Mouse (Mus musculus) ES-E14 (cell line): ENCODE results near the gene Hormad2. TPM values are rescaled to one million over a fixed set of nuclear protein-coding genes. Genes with fewer than 3 reads are reported as not detected.

Experiments used
- DNase-seq: peaks from one replicate; pipeline ENCODE4 v3.0.0-alpha.2; 2013; ENCODE audit warnings: low read depth, low spot score
- H3K27ac ChIP-seq: 2 replicates; pipeline ENCODE4 v1.5.1; 2012; ENCODE audit warnings: low read depth, mild to moderate bottlenecking, low read length, moderate library complexity, mixed read lengths; ENCODE audit not compliant: poor library complexity, insufficient read depth, severe bottlenecking
- H3K36me3 ChIP-seq: 2 replicates; pipeline ENCODE4 v1.6.1; 2012; ENCODE audit warnings: mild to moderate bottlenecking, low read length, moderate library complexity, mixed read lengths; ENCODE audit not compliant: control insufficient read depth, poor library complexity, insufficient read depth, severe bottlenecking
- H3K4me1 ChIP-seq, 2 experiments: fragments of 150-350 bp in 1 of 2; sonication (generic) in 1 of 2; 2 replicates each; pipeline ENCODE4 v1.6.1; 2012; ENCODE audit warnings: low read length in 2 of 2, mild to moderate bottlenecking in 1 of 2, mixed read lengths in 1 of 2; ENCODE audit not compliant: control insufficient read depth in 2 of 2, insufficient read depth in 2 of 2, poor library complexity in 1 of 2
- H3K4me3 ChIP-seq, 2 experiments: fragments of 150-350 bp in 1 of 2; sonication (generic) in 1 of 2; 2 replicates each; pipeline ENCODE4 v1.5.1; 2012; ENCODE audit warnings: low read length in 2 of 2, low read depth in 1 of 2, mild to moderate bottlenecking in 1 of 2, mixed read lengths in 1 of 2; ENCODE audit not compliant: insufficient read depth in 1 of 2, poor library complexity in 1 of 2, severe bottlenecking in 1 of 2
- H3K9ac ChIP-seq: 2 replicates; pipeline ENCODE4 v1.6.1; 2012; ENCODE audit warnings: low read depth, mild to moderate bottlenecking, low read length, mixed read lengths; ENCODE audit not compliant: poor library complexity, insufficient read depth, severe bottlenecking
- H3K9me3 ChIP-seq: fragments of 150-350 bp; sonication (generic); 2 replicates; pipeline ENCODE4 v1.6.1; 2012; ENCODE audit warnings: low read depth, mild to moderate bottlenecking, low read length; ENCODE audit not compliant: control insufficient read depth, insufficient read depth
- CHD2 ChIP-seq: IDR thresholded peaks from 2 replicates; pipeline ENCODE4 v1.6.1; 2014; ENCODE audit warnings: mild to moderate bottlenecking, low read depth, low read length, inconsistent platforms
- HCFC1 ChIP-seq: IDR thresholded peaks from 2 replicates; pipeline ENCODE4 v1.6.1; 2012; ENCODE audit warnings: low read length, inconsistent platforms, borderline replicate concordance; ENCODE audit not compliant: insufficient read depth
- MAFK ChIP-seq: IDR thresholded peaks from 2 replicates; pipeline ENCODE4 v1.6.1; 2014; ENCODE audit warnings: mild to moderate bottlenecking, low read depth, low read length, inconsistent platforms; ENCODE audit not compliant: insufficient read depth
- ZC3H11A ChIP-seq: IDR thresholded peaks from 2 replicates; pipeline ENCODE4 v1.6.1; 2012; ENCODE audit warnings: low read depth, mild to moderate bottlenecking, inconsistent platforms, low read length, borderline replicate concordance
- ZNF384 ChIP-seq: IDR thresholded peaks from 2 replicates; pipeline ENCODE4 v1.6.1; 2012; ENCODE audit warnings: low read depth, low read length, inconsistent platforms
- in situ Hi-C, 2 experiments: fragments of 600-800 bp; cut with MboI; formaldehyde crosslinking; loops; one replicate each; pipeline ENCODE4 v1.15.1; 2025; ENCODE audit warnings: low sequenced_read_pairs in 2 of 2, inconsistent platforms in 1 of 2; ENCODE audit not compliant: unreplicated experiment in 2 of 2
- total RNA-seq: library from RNA; depleted of rRNA; stranded (reverse); fragments of 300-350 nt; gene quantifications from 2 replicates; pipeline ENCODE4 v1.2.3, GENCODE M21; 2012

Hormad2 gene
- total RNA-seq, 1 experiment = 11.6 TPM

DNA sequence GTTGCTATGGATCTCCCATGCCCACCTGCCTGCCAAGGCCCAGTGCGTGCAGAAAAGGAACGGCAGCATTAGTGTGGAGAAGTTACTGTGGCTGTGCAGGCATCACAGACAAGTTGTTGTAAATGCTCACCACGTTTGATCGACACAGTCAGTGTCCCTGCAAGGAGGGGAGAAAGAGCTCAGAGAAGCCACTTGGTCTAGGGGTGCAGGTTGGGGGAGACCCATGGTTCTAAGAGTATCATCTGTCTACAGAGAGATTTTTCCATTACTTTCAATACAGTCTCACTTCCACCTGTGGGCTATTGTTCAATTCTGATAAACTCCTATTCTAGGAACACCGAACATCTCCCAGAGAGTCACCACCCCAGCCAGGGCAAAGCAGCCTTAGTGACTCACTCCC is 43.6 kb upstream of the Hormad2 start:
- TF ChIP-seq ZC3H11A (no peak), HCFC1 (no peak), ZNF384 (no peak), CHD2 (no peak), MAFK (no peak)
- no peak overlapping the region for H3K9ac ChIP-seq
- no peaks in the 10 kb centered on the region; a peak in 1 of 4 replicates for H3K4me1 ChIP-seq
- H3K27ac ChIP-seq = no peak overlapping the region
- in situ Hi-C loops = no loop called here
- no peak overlapping the region for H3K4me3 ChIP-seq
- DNase-seq = no peak
- H3K36me3 ChIP-seq = peaks cover 58% of the 10 kb centered on the region
- H3K9me3 ChIP-seq = no peaks in the 10 kb centered on the region

DNA sequence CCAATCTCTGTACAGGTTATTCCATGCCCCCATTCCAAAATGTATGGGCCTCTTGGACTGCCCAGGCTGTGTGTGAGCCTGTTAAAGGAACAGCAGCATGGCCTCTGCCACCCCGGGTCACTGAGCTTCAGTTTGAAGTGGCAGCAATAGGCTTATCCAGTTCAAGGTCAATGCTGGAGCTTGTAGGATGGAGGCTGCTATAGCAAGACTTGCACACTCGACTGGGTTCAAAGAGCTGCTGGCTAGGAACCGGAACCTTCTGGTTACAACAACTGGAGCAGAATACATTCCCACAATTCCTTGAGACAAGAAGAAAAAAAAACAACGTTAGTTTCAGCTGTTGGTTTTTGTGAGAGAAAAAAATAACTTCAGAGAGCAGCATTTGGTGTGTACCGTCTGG is 41.7 kb upstream of the Hormad2 start:
- Histone ChIP-seq H3K9me3 (no peaks in the 10 kb centered on the region), H3K36me3 (peaks cover 47% of the 10 kb centered on the region), H3K4me1 (no peaks in the 10 kb centered on the region), H3K27ac (no peak overlapping the region), H3K4me3 (no peak overlapping the region), H3K9ac (no peak overlapping the region)
- in situ Hi-C loops = no loop called here
- DNase-seq = no peak
- no peak for TF ChIP-seq CHD2
- TF ChIP-seq ZC3H11A = no peak
- no peak for TF ChIP-seq ZNF384
- TF ChIP-seq MAFK = no peak
- TF ChIP-seq HCFC1 = no peak

DNA sequence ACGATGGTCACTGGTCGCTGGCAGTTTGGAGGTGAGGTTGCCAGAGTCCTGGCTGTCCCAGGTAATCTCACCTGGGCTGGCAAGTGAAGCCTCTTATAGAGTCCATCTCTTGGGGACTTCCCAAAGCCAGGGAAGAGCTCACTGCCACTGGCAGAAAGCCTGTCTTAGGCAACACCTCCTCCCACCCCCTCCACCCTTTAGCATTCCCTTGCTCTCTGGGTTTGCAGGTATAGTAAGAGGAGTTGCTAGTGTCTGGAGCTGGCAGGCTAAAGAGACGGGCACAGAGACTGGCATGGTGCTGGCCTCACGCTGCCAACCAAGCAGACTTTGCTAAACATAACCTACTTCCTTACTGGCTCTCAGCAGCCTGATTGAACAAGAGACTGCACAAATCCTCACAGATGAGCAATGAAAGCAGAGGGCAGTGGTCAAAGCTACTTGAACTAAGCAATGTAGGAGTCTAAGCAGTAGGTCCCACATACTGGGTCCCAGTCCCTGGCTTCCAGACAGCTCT is 35.3 kb upstream of the Hormad2 start:
- Histone ChIP-seq H3K36me3 (peaks cover 8% of the 10 kb centered on the region; the same call in 1 of the 2 replicates), H3K9me3 (no peaks in the 10 kb centered on the region), H3K27ac (no peak overlapping the region), H3K4me3 (no peak overlapping the region), H3K4me1 (0 out of 4 replicates have a peak, but pooled peaks cover 2 to 3% of the 10 kb centered on the region in 2 experiments), H3K9ac (no peak overlapping the region)
- in situ Hi-C loops = no loop called here
- DNase-seq = no peak
- TF ChIP-seq HCFC1 (no peak), CHD2 (no peak), MAFK (no peak), ZC3H11A (no peak), ZNF384 (no peak)

DNA sequence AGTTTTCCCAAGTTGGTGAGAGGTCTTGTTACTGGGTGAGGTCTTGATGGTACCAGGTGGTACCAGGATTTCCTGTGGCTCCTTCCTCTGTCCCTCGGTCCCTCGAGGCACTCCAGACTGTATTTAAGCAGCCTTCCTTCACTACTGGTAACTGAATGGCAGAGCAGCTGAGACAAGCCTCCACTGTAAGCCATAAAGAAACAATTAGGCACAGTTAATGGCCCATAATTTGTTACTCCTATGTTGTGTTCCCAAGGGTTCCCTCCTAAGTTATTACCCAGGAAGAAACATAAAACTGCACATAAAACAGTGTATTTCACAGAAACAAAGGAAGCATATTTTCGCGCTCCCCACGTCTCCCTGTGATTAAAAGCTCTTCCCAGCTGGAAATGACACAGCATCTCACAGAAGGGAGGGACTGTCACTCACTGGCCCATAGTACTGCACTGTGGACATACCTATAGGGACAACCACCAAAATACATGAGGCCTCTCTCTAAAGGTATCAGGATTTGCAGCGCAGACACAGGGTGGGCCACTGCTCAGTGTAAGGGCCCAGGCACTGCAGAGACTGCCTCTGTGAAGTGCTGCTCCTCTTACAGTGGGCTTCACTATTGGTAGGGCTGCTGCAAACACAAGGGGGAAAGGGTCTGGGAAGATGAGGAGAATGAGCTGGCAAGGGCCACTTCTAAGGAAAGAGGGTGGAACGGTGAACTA is 31.7 kb upstream of the Hormad2 start:
- TF ChIP-seq ZNF384 (no peak), CHD2 (no peak), HCFC1 (no peak), MAFK (no peak)
- no peak overlapping the region for H3K27ac ChIP-seq
- H3K9ac ChIP-seq = no peak overlapping the region
- H3K36me3 ChIP-seq = no peaks in the 10 kb centered on the region
- H3K9me3 ChIP-seq = no peaks in the 10 kb centered on the region
- DNase-seq = no peak
- in situ Hi-C loops = no loop called here
- no peak overlapping the region for H3K4me3 ChIP-seq
- H3K4me1 ChIP-seq = peaks cover 2 to 5% of the 10 kb centered on the region in 2 experiments; a peak in 1 of 4 replicates

DNA sequence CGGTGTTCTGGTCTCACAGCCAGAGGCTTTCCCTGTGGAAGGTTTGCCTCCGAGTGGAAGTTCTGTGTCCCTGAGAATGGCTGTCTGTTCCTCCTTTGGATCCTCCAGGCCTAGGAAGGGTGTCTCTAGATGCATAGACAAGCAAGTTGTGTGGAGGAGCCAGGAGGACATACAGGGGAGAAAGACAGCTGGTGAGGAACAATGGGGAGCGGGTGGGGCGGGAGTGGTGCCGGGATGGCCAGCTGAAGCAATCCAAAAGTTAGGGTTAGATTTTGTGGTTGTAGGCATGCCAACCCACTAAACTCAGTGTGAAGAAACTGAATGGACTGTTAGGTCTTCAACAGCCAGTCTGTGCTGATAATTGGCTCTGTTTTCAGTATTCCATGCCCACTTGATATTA is 30.8 kb upstream of the Hormad2 start:
- Histone ChIP-seq H3K9me3 (no peaks in the 10 kb centered on the region), H3K9ac (no peak overlapping the region), H3K4me3 (no peak overlapping the region), H3K4me1 (peaks cover 3 to 5% of the 10 kb centered on the region in 2 experiments; a peak in 2 of 4 replicates), H3K36me3 (no peaks in the 10 kb centered on the region), H3K27ac (no peak overlapping the region)
- no peak for DNase-seq
- in situ Hi-C loops = no loop called here
- TF ChIP-seq ZNF384 = no peak
- no peak for TF ChIP-seq MAFK
